Mouse (Mus musculus) lung, embryonic 15.5 days (tissue): Measurements from ENCODE around the gene Oprm1. TPM values are rescaled to one million over a fixed set of nuclear protein-coding genes. Genes with fewer than 3 reads are reported as not detected.
"Not testable (repeated sequence)": the region's sequence is repeated elsewhere in the genome, so short reads cannot be mapped to it uniquely, and the experiment has no call there.

Source experiments
- ATAC-seq: fragments of 200-750 bp; cut with Nextera tagmentation; 2 replicates; pipeline ENCODE4 v1.8.0; 2017; ENCODE audit warnings: moderate number of reproducible peaks, borderline replicate concordance; ENCODE audit not compliant: low FRiP score, low TSS enrichment; ENCODE audit errors: extremely low read depth
- H3K27ac ChIP-seq: fragments of 300-500 bp; sonication (generic); 2 replicates; pipeline ENCODE4 v1.5.1; 2015; ENCODE audit warnings: moderate library complexity, mild to moderate bottlenecking, inconsistent platforms
- H3K27me3 ChIP-seq: fragments of 300-500 bp; sonication (generic); 2 replicates; pipeline ENCODE4 v1.6.1; 2015; ENCODE audit warnings: inconsistent platforms
- H3K36me3 ChIP-seq: fragments of 300-500 bp; sonication (generic); 2 replicates; pipeline ENCODE4 v1.6.1; 2015; ENCODE audit warnings: inconsistent platforms
- H3K4me1 ChIP-seq: fragments of 300-500 bp; sonication (generic); 2 replicates; pipeline ENCODE4 v1.6.1; 2015; ENCODE audit warnings: inconsistent platforms
- H3K4me2 ChIP-seq: fragments of 300-500 bp; sonication (generic); 2 replicates; pipeline ENCODE4 v1.6.1; 2015; ENCODE audit warnings: inconsistent platforms, mild to moderate bottlenecking, moderate library complexity
- H3K4me3 ChIP-seq: fragments of 300-500 bp; sonication (generic); 2 replicates; pipeline ENCODE4 v1.5.1; 2015; ENCODE audit warnings: mild to moderate bottlenecking, inconsistent platforms
- H3K9ac ChIP-seq: fragments of 300-500 bp; sonication (generic); 2 replicates; pipeline ENCODE4 v1.6.1; 2015; ENCODE audit warnings: inconsistent platforms
- H3K9me3 ChIP-seq: fragments of 300-500 bp; sonication (generic); 2 replicates; pipeline ENCODE4 v1.6.1; 2016; ENCODE audit warnings: inconsistent platforms
- WGBS: fragments of 180-500 bp; shearing (Covaris S2); methylation state at CpG from one replicate; pipeline ENCODE4 v1.1.7; 2015; 5-methylcytosine and 5-hydroxymethylcytosine counted together
- polyA plus RNA-seq: library from polyadenylated mRNA; unstranded; fragments of >200 nt; fragmentation: Nextera tagmentation; extraction: Ambion mirVana; gene quantifications from 2 replicates; pipeline ENCODE4 v1.2.1, GENCODE M21; 2015

Oprm1 gene
- polyA plus RNA-seq, 1 experiment from 2014 or later = 0.09 TPM

DNA sequence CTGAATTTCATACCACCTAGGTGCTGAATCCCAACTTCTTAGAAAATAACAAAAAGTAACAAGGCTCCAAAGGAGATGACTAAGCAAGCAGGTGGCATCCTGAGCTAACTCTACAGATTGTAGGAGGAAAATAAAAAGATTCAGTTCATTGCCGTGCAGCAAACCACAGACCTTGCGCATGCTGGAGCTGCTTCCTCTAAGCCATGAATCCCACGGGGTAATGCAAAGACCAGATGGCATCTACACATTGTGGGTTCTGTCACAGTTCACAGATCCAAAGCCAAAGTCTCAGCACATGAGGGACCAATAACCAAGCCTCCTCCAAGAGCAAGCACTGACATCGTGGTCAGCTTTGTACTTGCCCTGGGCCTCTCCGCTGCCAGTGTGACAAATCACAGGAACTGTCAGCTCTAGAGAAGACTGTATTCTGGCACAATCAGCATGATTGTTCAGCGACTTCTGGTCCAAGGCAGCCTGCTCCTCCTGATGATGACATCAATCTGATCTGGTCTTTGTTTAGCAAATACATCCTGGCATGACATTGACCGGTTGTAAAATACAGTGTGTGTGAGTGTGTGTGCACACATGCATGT lies 90.0 kb downstream of the Oprm1 start:
- Histone ChIP-seq H3K27ac (no peak overlapping the region), H3K36me3 (no peaks in the 10 kb centered on the region), H3K27me3 (no peaks in the 10 kb centered on the region), H3K4me1 (no peaks in the 10 kb centered on the region), H3K9me3 (no peaks in the 10 kb centered on the region), H3K9ac (no peak overlapping the region), H3K4me3 (no peak overlapping the region), H3K4me2 (no peak overlapping the region)
- 61% methylated on average over 7 of the region's 7 CpGs for WGBS
- no peak for ATAC-seq

DNA sequence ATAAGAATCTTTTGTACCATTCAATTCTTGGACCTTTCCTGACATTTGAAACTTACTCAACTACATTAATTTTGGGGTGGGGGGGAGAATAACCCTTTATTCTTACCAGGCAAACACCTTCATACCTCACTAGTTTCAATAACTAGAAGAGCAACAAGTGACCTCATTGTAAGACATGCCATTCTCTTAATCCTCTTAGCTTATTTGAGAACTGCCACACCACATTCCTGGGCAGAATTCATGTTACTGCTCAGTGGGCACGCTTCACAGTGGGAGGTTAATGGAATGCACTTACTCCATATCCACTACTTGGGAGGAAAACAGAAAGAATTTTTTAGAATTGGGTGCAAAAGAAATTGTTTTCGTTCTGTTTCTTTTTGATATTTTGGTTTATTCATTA lies 90.5 kb downstream of the Oprm1 start:
- ATAC-seq = no peak
- H3K4me3 ChIP-seq = no peak overlapping the region
- H3K27me3 ChIP-seq = no peaks in the 10 kb centered on the region
- no peak overlapping the region for H3K4me2 ChIP-seq
- H3K4me1 ChIP-seq = no peaks in the 10 kb centered on the region
- no peak overlapping the region for H3K27ac ChIP-seq
- H3K36me3 ChIP-seq = no peaks in the 10 kb centered on the region
- H3K9me3 ChIP-seq = no peaks in the 10 kb centered on the region
- H3K9ac ChIP-seq = no peak overlapping the region
- 57% methylated on average over 2 of the region's 2 CpGs for WGBS

DNA sequence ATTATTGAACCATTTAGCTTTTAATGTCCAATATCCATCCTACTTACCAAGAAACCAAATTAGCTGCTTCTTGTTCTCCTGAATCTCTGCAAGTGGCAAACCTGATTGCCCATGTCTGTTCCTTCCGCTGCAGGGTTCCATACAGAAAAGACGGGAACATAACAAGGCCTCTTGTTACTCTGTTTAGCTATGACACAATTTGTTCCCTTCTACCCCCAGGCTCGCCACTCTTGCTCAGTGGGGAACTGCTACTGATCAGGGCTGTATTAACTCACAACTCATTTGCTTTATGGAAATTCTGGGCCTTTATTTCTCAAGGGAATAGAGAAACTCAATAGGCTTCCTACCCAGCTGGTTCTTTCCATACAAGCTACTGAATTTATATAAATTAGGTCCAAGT lies 97.5 kb downstream of the Oprm1 start:
- Histone ChIP-seq H3K4me3 (no peak overlapping the region), H3K27ac (no peak overlapping the region), H3K9ac (no peak overlapping the region), H3K36me3 (no peaks in the 10 kb centered on the region), H3K9me3 (no peaks in the 10 kb centered on the region), H3K27me3 (no peaks in the 10 kb centered on the region), H3K4me1 (no peaks in the 10 kb centered on the region), H3K4me2 (no peak overlapping the region)
- WGBS = 74% methylated on average over 3 of the region's 3 CpGs
- no peak for ATAC-seq

DNA sequence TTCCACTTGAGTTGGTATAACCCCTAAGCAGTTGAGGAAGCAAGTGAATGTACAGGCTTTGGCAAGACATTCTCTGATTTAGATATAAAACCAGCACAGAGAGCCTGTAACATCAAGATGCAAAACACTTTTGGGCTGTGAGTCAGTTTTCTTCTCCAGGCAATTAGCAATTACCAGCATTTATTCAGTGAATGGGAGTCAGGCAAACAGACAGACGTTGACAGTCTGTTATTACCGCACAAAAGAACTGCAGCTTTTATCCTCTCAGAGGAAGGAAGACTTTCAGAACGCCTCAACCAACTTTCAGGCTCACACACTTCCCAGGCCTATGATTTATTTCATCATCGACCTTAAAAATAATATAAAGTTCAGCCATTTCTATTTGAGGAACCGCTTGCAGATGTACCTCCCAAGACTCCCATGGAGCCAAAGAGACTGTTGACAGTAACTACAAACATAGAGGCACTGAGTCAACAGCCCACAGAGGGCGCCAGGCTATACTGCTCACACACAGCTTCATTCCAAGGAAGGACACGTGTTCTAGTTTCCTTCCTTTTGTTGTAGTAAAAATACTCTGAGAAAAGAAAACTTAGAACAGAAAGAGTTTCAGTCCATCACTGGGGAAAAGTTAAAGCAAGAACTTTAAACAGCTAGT lies 113.2 kb downstream of the Oprm1 start:
- Histone ChIP-seq H3K36me3 (no peaks in the 10 kb centered on the region), H3K9me3 (0 out of 2 replicates have a peak, but pooled peaks cover 3% of the 10 kb centered on the region), H3K4me1 (no peaks in the 10 kb centered on the region), H3K4me2 (no peak overlapping the region), H3K4me3 (no peak overlapping the region), H3K27me3 (no peaks in the 10 kb centered on the region), H3K27ac (no peak overlapping the region), H3K9ac (no peak overlapping the region)
- WGBS = 71% methylated on average over 7 of the region's 7 CpGs
- ATAC-seq = no peak

DNA sequence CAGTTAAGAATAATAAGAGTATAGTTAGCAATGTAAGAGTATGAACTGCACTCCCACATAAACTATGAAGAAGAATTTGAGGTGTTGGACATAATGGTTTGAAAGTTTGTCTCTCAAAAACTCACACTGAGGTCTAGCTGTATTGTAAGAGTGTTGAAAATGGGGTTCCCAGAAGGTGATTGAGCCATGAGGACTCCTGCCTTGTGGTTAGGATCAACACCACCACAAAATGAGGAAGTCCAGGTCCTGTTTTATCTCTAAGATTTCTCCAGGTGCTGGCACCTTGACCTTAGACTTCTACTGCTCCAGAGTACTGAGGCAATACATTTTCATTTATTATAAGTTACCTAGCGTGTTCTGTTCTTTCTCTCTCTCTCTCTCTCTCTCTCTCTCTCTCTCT lies 115.6 kb downstream of the Oprm1 start:
- Histone ChIP-seq H3K4me1 (no peaks in the 10 kb centered on the region), H3K27me3 (no peaks in the 10 kb centered on the region), H3K9me3 (0 out of 2 replicates have a peak, but pooled peaks cover 2% of the 10 kb centered on the region), H3K36me3 (no peaks in the 10 kb centered on the region), H3K27ac (no peak overlapping the region), H3K9ac (no peak overlapping the region), H3K4me3 (no peak overlapping the region), H3K4me2 (no peak overlapping the region)
- 68% methylated on average over 1 of the region's 1 CpGs for WGBS
- ATAC-seq = no peak

GRCm38 (mm10) chr10:6878276-6878881 lies 120.1 kb downstream of the Oprm1 start:
- no peak for ATAC-seq
- WGBS = 93% methylated on average over 2 of the region's 2 CpGs
- H3K4me2 ChIP-seq = no peak overlapping the region

GRCm38 (mm10) chr10:6882041-6882440 lies 123.7 kb downstream of the Oprm1 start:
- ATAC-seq = not testable (repeated sequence)

More at GRCm38 (mm10) chr10:6878276-6878881, 120.1 kb downstream of the Oprm1 start:
- no peaks in the 10 kb centered on the region for H3K36me3 ChIP-seq
- H3K27me3 ChIP-seq = no peaks in the 10 kb centered on the region
- H3K9me3 ChIP-seq = no peaks in the 10 kb centered on the region
- no peak overlapping the region for H3K4me3 ChIP-seq
- no peaks in the 10 kb centered on the region for H3K4me1 ChIP-seq
- H3K27ac ChIP-seq = no peak overlapping the region
- H3K9ac ChIP-seq = no peak overlapping the region

GRCm38 (mm10) chr10:6885460-6885859 lies 127.2 kb downstream of the Oprm1 start:
- Histone ChIP-seq H3K4me1 (peaks cover 10% of the 10 kb centered on the region), H3K9me3 (no peaks in the 10 kb centered on the region), H3K4me3 (no peak overlapping the region), H3K27me3 (no peaks in the 10 kb centered on the region), H3K4me2 (no peak overlapping the region), H3K9ac (no peak overlapping the region), H3K27ac (no peak overlapping the region), H3K36me3 (no peaks in the 10 kb centered on the region)
- WGBS = 0% methylated on average over 1 of the region's 1 CpGs
- ATAC-seq = no peak

More at GRCm38 (mm10) chr10:6882041-6882440, 123.7 kb downstream of the Oprm1 start:
- H3K4me2 ChIP-seq, H3K27ac ChIP-seq, H3K4me1 ChIP-seq, H3K27me3 ChIP-seq, H3K9me3 ChIP-seq, H3K9ac ChIP-seq, H3K36me3 ChIP-seq, H3K4me3 ChIP-seq: not testable (repeated sequence)
- 90% methylated on average over 1 of the region's 1 CpGs for WGBS

DNA sequence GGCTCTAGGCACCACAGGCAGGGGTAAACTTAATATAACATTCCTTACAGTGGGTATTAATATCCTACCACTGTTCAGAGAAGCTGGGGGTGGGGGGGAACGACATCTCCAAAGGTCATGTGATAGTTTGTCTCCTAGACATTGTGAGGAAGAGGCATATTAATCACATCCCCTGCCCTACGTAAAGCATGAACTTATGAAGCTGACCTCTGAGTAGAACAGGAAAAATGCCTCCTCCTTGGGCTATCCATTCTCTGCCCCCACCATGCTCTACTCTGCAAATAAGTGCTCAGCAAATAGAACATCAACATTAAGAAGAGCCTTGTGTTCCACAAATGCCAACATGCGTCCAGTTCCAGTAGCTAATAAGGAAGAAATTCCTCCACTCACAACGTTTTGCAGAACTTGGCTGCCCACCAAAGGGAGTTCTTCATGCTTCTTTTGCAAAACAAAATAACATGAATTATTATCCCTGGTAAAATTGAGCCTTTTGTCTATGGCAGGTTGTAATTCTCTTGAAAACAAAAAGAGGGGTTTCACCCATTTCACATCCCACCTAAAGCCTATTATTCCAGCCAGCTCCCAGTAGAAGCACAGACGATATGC lies 131.4 kb downstream of the Oprm1 start:
- Histone ChIP-seq H3K4me1 (peaks cover 10% of the 10 kb centered on the region), H3K36me3 (no peaks in the 10 kb centered on the region), H3K27ac (no peak overlapping the region), H3K27me3 (no peaks in the 10 kb centered on the region), H3K4me3 (no peak overlapping the region), H3K9ac (no peak overlapping the region), H3K9me3 (no peaks in the 10 kb centered on the region), H3K4me2 (no peak overlapping the region)
- ATAC-seq = no peak
- 21% methylated on average over 5 of the region's 5 CpGs for WGBS

- Histone ChIP-seq H3K9ac (no peak overlapping the region), H3K4me2 (no peak overlapping the region), H3K27ac (no peak overlapping the region), H3K4me3 (no peak overlapping the region), H3K4me1 (peaks cover 10% of the 10 kb centered on the region), H3K9me3 (no peaks in the 10 kb centered on the region), H3K36me3 (no peaks in the 10 kb centered on the region), H3K27me3 (no peaks in the 10 kb centered on the region)
- 46% methylated on average over 5 of the region's 5 CpGs for WGBS
- no peak; the same call in 1 of the 2 replicates for ATAC-seq
Measured at GRCm38 (mm10) chr10:6890348-6891009, 132.2 kb downstream of the Oprm1 start.

DNA sequence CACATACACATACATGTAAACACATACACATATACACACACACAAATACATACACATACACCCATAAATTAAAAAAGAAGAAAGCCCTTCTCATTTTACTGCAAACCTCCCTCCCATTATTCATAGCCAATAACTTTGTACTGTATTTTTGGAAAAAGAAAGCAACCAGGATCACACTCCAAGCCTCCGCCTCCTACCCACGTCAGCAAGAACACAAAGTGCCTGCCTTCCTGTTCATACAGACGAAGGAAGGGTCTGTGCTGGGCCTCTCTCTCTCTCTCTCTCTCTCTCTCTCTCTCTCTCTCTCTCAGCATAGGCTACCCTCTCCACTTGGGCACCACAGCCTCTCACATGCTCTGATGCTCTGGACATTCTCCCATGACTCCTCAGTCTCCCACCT lies 137.5 kb downstream of the Oprm1 start:
- Histone ChIP-seq H3K4me3 (no peak overlapping the region), H3K9me3 (no peaks in the 10 kb centered on the region), H3K4me1 (no peaks in the 10 kb centered on the region), H3K4me2 (no peak overlapping the region), H3K27ac (no peak overlapping the region), H3K27me3 (no peaks in the 10 kb centered on the region), H3K36me3 (no peaks in the 10 kb centered on the region), H3K9ac (no peak overlapping the region)
- no peak for ATAC-seq
- 57% methylated on average over 3 of the region's 3 CpGs for WGBS
